Mouse (Mus musculus) kidney, adult 11 months (tissue): ENCODE data around the gene Ulk2.
A peak's percentile ranks its signal among the peaks of the same experiment; 100 is the strongest.
"Not testable (repeated sequence)": the region's sequence is repeated elsewhere in the genome, so short reads cannot be mapped to it uniquely, and the experiment has no call there.

ENCODE experiments used
- DNase-seq: peaks from one replicate; pipeline ENCODE4 v3.0.0; 2022

Gene Ulk2

DNA sequence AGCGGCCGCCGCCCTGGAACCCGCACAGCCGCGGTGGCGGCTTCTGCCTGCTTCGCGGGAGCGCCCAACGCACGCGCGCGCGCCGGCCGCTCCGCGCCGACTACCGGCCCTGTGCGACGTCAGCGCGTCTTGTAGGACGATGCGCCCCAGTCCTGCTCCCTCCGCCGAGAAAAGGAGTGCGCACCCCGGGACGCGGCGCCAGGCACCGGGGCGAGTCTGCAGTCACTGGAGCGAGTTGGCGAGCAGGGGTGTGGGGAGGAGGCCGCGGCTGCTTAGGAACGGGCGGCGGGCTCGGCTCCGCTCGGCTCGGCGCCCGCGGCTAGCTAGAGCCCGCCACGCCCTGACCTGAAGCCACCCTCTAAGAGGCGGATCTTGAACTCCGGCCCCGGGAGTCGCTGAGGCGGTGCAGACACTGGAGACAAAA lies at the start of gene Ulk2:
Gene Ulk2, minus strand, starts transcription at position 86 of the 424 bp plus-strand sequence.
- DNase-seq: peak; percentile 89

DNA sequence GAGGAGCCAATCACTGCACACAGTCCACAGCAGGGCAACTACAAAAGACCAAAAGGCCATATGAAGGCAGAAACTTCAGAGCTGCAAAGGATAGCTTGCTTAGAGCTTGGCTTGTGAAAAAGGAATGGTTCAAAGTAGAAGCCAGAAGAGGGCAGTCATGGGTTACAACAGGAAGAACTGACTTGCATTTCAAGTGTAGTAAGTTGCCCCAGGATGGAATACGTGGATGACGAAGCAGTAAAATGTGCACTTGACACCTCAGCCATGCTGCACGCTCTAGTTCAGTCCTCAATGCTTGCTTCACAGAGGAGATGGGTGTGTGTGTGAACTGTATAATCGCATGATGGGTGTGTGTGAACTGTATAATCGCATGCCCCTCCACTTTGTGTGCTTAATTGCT lies 27.3 kb upstream of the Ulk2 start:
- no peak for DNase-seq

DNA sequence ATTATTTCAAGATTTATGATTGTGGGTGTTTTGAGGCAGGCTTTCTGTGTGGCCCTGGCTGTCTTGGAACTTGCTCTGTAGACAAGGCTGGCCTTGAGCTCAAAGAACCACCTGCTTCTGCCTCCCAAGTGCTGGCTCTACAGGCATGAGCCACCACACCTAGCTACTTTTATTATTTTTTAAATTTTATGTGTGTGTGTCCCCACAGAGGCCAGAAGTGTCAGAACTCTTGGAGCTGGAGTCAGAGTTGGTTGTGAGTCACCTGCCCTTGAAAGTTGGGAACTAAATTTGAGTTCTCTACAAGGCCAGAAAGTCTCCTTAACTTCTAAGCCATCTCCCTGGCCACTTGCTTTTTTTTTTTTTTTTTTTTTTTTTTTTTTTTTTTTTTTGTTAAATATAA lies 25.0 kb upstream of the Ulk2 start:
- no peak for DNase-seq

DNA sequence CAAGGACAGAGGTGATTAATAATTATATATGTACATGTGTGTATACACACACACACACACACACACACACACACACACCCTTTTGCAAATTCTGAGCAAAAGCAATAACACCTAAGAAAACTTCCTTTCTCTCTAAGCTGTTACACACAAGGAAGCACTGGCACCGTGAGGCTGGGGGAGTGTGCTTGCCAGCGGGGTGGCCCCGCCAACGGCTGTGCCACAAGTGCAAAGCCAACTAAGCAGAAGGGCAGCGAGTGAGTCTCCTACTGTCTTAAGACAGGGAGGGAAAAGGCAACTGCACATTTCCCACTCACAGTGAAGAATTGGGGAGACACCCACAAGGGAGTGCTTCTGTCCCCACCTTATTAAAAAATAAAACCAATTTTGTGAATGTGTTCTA lies 17.0 kb upstream of the Ulk2 start:
- DNase-seq: no peak

DNA sequence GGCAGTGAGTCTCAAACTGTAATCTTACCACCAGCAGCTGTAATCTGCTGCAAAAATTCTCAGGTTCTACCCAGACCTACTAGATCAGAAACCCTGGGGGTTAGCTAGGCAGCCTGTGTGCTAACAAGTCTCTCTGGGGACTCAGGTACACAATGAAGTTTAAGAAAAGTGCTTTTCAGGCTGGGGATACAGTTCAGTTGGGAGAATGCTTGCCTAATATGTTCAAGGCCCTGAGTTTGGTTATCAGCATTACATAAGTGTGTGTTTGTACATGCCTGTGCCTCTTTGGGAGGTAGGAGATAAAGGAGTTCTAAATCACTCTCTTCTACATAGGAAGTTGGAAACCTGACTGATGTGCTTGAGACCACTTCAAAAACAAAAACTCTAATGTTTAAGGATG lies 12.0 kb upstream of the Ulk2 start:
- DNase-seq: no peak

DNA sequence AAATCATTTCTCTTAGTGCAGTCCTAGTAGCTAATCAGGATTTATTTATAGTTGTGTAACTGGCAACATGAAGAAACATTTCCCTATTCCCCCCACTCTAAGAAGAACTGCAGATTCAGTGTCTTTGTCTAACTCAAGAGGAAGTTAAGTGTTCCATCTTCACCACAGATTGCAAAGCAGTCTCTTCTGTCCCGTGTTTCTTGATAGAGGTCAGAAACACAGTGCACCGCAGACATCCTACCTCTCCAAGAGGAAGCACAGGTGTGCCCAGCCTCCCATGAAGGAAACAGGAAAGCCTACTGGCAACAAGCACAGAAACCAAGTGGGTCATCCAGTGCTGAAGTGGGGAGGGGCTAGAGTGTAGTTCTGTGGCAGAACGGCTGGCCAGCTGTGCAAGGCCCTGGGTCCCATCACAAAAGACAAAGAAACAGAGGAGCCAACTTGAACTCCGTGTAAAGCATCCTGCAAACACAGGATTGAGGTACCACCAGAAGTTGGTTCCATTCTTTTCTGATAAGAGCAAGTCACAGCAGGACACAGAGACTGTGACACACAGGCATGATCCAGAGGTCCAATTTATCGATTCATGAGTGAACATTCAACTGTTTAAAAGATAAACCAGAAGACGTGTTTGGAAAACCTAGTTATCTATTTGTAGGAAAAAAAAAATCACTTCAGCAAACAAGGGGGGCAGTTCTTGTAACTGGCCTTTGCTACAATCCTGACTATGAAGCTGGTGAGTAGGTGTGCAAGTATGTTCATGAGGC lies 7.1 kb upstream of the Ulk2 start:
- no peak for DNase-seq

DNA sequence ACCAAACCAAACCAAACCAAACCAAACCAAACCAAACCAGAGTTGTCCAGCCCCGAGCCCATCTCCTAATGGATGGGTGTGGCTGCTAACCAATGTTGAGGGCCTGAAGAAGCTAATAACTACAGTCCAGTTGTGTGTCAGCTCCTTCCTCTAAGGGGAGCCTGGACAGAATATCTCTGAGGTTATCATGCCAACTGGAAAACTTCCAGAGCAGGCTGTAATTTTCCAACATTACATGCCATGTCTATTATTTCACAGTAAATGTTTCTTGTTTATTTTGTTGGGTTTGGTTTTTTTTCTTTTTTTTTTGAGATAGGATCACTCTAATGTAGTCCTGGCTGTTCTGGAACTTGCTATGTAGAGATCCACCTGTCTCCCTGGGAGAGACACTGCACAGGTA lies 4.4 kb upstream of the Ulk2 start:
- no peak for DNase-seq

DNA sequence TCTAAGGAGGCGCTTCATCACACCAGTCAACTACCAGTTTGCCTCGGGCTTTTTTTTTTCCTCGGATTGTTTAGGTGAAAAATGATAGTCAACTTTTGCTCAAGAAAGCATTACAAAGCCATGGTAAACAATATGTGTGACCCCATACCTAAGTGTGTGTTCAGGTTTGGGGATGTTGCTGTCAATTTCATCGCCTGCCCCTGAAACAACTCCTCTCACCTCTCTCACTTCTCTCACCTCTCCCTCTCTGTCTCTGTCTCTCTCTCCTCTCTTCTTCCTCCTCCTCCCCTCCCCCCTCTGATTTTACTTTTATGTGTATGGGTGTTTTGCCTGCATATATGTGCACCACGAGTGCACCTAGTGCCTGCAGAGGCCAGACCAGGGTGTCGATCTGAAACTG lies 666 bp upstream of the Ulk2 start:
- no peak for DNase-seq

DNA sequence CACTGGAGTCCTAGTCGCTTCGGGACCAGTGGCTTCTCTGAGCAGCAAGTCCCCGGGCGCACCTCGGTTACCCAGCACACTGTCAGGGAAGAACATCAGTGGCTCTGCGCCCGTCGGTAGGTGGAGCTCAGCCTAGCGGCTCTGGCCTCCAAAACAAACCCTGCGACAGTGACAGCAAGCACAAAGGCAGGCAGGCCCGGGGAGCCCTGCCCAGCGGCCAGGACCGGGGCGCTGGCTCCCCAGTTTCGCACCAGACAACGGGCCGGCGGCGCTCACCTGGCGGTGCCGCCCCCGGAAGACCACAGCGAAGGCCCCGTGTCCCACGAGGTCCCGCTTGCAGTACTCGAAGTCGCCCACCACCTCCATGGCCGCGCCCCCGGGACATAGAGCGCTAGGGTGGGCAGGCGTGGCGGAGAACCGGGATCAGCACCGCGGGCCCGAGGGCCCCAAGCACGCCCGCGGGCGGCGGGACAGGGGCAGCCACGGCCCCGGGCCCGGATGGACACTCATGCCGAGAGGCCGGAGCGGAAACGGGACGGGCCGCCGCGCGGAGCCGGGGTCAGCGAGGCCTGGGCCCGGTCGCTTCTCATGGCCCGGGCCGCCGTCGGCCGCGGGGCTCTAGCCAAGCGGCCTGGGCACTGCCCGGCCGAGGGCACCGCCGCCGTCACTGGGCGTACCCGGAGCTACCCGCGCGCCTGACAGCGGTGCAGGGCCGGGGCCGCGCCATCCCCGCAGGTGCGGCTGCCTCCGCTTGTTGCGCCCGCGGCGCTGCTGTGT lies 474 bp downstream of the Ulk2 start:
- peak; percentile 76 for DNase-seq

DNA sequence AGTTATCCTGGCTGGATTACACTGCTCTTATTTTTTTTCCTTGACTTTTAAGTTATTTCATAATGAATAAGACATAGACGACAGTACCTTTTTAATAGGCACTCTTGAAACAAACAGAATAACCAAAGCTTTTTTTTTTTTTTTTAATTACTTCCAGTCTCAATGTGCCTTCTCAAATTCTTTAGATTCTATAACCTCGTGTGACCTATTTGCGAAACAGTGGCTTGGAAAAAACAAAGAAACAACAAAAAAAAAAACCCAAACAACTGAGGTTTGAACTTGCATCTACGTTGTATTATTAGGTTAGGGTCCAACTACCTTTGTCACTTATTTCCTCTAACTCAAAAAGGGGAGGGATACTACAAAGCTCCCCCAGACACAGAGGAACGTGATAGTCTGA lies 1.2 kb downstream of the Ulk2 start:
- DNase-seq: no peak

DNA sequence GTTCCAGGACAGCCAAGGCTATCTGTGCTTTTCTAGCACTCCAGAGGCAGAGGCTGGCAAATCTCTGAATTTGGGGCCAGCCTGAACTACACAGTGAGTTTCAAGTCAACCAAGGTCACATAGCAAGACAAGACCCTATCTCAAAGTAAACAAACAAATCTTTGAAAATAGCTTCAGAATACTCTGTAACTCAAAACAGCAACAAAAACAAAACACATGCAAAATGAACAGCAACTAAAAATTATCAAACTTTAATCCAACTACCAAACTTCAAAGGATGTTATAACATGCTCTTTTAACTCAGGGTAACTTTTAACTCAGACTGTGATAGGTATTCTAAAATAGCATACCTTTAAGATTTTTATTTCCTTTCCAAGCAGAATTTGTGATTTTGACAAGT lies 2.0 kb downstream of the Ulk2 start:
- no peak for DNase-seq

DNA sequence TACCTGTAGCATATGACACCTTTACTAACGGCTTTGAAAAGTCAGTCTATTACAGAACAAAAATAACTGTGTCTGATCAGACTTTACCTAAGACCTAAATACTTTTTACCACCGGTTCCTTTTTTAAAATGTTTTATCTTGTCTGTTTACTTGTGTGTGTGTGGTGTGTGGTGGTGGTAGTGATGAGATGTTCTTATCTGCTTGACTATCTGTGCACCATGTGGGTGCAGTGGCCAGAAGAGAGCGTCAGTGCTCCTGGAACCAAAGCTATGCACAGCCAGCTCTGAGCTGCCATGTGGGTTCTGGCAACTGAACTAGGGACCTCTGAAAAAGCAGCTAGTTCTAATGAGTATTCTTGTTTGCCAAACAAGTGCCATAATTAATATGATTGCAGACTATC lies 3.7 kb downstream of the Ulk2 start:
- no peak for DNase-seq

DNA sequence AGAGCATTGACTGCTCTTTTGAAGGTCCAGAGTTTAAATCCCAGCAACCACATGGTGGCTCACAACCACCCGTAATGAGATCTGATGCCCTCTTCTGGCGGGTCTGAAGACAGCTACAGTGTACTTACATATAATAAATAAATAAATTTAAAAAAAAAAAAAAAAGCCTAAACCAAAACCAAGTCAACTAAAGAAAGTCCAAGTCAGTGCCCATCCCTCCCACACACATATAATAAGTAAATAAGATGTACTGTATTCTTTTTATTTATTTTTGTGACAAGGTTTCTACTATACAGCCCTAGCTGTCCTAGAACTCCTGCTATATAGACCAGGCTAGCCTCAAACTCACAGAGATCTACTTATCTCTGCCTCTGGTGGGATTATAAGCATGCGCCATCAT lies 14.2 kb downstream of the Ulk2 start:
- not testable (repeated sequence) for DNase-seq

DNA sequence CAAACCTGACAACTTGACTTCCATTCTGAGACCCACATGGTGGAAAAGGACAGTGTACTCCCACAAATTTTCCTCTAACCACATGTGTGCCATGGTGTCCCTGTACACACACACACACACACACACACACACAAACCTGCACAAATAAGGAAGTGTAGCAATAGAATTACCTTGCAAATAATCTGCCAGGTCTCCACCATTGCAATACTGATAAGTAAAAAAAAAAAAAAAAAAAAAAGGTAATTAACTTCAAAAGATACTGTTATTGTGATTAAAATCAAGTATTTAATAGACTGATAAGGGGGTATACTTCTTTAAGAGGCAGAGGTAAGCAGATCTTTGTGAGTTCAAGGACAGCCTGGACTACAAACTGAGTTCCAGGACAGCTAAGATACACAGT lies 14.9 kb downstream of the Ulk2 start:
- no peak for DNase-seq

DNA sequence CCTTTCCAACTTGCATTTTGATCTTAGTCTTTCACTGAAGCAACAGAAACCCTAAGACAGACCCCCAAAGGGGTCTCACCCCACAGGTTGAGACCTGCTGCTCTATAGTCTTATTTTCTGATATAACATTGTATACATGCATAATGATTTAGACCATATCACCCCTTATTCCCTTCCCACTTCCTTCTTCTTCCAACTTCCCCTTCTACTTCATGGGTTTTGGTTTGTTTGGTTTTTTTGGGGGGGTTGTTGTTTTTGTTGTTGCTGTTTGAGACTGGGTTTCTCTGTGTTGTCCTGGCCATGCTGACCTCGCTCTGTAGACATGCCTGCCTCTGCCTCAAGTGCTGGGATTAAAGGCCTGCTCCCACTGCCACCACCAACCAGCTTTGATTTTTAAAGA lies 15.7 kb downstream of the Ulk2 start:
- no peak for DNase-seq

DNA sequence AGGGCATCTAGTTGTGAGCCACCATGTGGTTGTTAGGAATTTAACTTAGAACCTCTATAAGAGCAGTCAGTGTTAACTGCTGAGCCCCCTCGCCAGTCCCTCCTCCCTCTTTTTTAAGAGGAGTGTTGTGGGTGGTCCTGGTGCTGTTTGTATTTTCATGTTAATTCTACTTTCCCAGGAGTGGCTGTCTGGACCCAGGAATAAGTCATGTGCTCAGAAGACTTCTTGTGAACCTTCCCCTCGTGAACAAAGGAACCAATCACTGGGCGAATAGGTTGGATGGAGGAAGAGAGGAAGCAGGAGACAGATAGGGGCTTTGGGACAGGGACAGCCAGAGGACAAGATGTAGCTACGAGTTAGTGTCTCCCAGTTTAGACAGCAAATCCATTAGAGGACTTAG lies 45.1 kb downstream of the Ulk2 start:
- DNase-seq: no peak

DNA sequence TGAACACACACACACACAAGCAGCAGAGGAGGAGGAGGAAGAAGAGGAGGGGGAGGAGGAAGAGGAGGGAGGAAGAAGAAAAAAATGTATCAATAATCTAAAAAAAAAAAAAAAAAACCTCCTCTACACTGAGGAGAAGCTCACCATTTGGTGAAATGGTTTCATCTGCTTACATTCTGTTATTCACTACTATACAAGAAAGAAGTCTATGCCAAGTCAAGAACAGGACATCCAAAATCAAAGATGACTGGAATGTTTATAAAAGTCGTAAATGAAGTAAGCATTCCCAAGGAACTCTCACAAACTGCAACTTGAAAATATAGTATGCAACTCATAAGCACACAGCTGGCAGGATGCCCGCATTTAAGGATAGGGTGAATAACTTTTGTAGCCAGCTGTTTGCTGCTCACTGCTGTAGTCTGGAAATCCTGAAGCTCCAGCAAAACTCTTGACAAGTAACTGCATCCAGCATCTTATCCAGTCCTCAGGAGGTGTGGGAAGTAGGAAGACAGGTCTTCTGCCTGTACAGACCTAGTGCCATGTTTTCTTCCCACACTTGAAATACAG lies 46.2 kb downstream of the Ulk2 start:
- no peak for DNase-seq

DNA sequence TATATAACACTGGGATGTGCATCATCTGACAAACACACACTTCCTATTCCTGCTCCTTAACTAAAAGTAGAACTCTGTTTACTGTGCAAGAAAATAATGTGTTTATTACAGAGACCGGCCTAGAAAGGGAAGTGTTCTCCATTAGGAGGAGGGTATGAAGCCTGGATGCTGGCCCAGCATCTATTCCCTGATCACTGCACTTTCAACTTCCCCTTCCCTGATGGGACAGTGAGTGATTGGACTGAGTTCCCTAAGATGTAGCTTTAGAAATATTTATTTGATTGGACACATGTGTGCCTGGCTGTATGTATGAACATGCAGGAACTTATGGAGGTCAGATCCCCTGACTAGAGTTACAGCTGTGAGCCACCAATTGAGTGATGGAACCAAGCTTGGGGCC lies 61.4 kb downstream of the Ulk2 start:
- no peak for DNase-seq

DNA sequence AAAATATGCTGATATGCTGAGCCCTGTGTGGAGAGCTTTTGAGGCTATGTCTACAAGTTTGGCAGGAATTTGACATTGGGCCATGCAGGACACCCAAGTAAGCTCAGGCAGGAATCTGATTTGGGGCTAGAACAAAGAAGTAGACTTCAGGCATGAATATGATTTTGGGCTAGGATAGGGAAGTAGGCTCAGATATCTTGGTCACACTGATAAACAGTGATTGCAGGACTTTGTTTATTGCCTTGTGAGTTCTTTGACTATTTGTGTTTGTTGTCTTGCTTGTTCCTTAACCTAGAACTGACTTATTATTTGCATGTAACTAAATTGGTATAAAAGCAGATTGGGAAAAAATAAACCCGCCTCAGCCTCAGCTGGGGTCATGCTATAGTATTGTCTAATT lies 66.3 kb downstream of the Ulk2 start:
- no peak for DNase-seq

DNA sequence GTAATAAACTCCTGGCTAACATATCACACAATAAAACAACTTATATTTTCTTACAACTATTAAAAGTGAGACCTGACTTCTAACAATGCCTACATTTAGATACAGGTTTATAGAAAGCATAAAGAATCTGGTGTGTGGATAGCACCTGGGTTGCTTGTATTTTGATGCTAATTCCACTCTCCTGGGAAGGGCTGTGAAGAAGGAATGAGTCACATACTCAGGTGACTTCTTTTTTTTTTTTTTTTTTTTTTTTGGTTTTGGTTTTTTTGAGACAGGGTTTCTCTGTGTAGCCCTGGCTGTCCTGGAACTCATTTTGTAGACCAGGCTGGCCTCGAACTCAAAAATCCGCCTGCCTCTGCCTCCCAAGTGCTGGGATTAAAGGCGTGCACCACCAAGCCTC lies 72.3 kb downstream of the Ulk2 start:
- not testable (repeated sequence) for DNase-seq

DNA sequence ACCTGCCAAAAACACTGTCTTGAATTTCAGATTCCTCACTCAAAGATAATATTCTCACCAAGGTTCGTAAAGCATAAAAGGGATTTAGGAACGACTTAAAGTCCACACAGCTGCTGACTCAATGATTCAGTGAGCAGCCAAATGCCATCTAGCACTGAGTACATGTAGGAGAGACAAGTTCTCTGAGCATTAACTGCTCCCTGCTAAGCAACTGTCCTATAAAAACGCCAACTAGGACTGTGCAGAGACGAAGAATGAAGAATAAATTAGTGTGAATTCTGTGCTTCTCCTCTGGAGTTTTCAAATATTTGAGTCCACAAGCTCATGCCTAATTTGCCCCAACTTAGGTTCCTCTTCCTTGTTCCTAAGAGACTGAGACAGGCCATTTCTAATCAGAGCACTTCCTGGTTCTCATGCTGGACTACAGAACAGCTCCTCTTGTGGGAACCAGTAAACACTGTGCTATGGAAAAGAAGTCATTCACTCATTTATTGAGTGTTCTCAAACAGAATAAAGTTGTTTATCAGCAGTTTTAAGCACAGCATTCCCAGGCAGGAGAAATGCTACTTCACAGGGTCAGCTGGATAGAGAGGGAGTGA lies 80.2 kb downstream of the Ulk2 start:
- DNase-seq: no peak

DNA sequence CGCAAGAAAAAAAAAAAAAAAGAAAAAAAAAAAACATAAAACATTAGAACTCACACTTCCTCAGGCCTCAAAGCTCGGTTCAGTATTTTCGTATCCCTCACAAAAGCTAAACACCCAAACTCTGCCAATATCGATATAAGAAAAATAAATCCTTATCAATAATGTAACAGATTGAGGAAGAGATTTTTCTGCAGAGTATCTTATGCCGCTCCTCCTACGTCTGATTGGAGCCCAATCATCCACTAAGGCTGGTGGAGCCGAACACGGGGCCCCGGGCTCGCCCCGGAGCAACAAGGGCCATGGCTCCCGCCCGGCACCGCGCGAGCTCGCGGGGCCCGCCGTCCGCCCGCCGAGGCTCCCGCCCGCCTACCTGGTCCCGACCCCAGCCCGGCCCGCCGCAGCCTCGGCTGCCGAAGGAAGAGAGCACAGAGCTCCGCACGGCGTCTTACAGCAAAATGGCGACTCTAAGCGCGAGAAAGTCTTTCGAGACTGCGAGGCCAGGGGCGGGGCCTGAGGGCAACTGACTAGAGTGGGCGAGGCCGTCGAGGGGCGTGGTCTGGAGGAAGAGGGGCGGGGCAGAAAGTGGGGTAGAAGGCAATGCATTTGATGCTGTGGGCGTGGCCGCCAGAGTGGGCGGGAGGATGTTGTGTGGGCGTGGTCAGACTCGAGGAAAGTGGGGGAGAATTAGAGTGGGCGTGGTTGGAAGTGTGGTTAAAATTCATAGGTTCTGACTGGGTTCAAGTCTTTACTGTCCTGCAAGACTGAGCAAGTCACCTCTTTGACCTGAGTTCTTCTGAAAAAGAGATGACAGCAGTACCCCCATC lies 93.1 kb downstream of the Ulk2 start, which contains the start of gene Prpsap2:
Gene Prpsap2, minus strand, starts transcription at position 505 of the 824 bp plus-strand sequence.
- DNase-seq: peak; percentile 99

DNA sequence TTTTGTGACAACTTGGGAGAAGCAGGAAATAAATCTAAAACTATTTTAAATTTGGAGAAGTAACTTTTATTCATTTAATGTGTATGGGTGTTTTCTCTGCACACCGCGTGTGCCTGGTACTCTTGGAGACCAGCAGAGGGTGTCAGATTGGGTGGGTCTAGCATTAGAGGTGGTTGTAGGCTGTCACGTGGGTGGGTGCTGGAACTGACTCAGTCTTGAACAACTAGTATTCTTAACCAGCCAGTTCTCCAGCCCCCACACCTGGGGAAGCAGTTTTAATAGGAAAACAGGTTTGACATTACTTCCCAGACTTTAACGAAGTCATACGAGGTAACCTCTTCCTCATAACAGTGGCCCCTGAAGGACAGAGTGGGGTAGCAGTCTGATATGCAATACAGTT lies 94.4 kb downstream of the Ulk2 start:
- DNase-seq: no peak
